Mouse (Mus musculus): ENCODE data around the gene Hoxb5.

Gene Hoxb5

GRCm38 (mm10) chr11:96288455-96289221 is 14.5 kb upstream of the Hoxb5 start:
- no peak for DNase-seq

- DNase-seq, result peak in 1 of 2 experiments; percentile 64
These were observed 13.8 kb upstream of the Hoxb5 start for GRCm38 (mm10) chr11:96289293-96289692.

- DNase-seq, result no peak
These were observed 13.3 kb upstream of the Hoxb5 start for GRCm38 (mm10) chr11:96289837-96290236.

GRCm38 (mm10) chr11:96290705-96291355 is 12.3 kb upstream of the Hoxb5 start:
- peak in 1 of 2 experiments; percentile 65 for DNase-seq

- DNase-seq, result peak; percentile 88 to 93
These were observed 11.2 kb upstream of the Hoxb5 start, which contains the start of gene Hoxb6 for GRCm38 (mm10) chr11:96291681-96292564. Gene Hoxb6, plus strand, starts transcription at chr11:96292476.

GRCm38 (mm10) chr11:96292565-96293301 is 10.4 kb upstream of the Hoxb5 start:
- DNase-seq, result peak; percentile 69

- DNase-seq, result peak; percentile 57 to 75
These were observed 9.7 kb upstream of the Hoxb5 start for GRCm38 (mm10) chr11:96293302-96293921.

- peak; percentile 92 to 96 for DNase-seq
These were observed 8.7 kb upstream of the Hoxb5 start for GRCm38 (mm10) chr11:96294245-96295091.

- DNase-seq, result peak; percentile 89 to 94
These were observed 7.9 kb upstream of the Hoxb5 start for GRCm38 (mm10) chr11:96295092-96295835.

- DNase-seq, result no peak
These were observed 6.1 kb upstream of the Hoxb5 start for GRCm38 (mm10) chr11:96296997-96297396.

- no peak for DNase-seq
These were observed 5.7 kb upstream of the Hoxb5 start for GRCm38 (mm10) chr11:96297428-96297827.

- no peak for DNase-seq
These were observed 5.0 kb upstream of the Hoxb5 start for GRCm38 (mm10) chr11:96297968-96298635.

GRCm38 (mm10) chr11:96298895-96299667 is 4.1 kb upstream of the Hoxb5 start:
- peak; percentile 93 to 96 for DNase-seq

GRCm38 (mm10) chr11:96299781-96300180 is 3.4 kb upstream of the Hoxb5 start:
- DNase-seq, result peak in 1 of 2 experiments; percentile 54

GRCm38 (mm10) chr11:96300354-96301063 is 2.6 kb upstream of the Hoxb5 start:
- peak; percentile 70 to 82 for DNase-seq

- DNase-seq, result no peak
These were observed 2.1 kb upstream of the Hoxb5 start for GRCm38 (mm10) chr11:96301064-96301431.

GRCm38 (mm10) chr11:96301837-96302236 is 1.3 kb upstream of the Hoxb5 start:
- DNase-seq, result peak; percentile 85 to 94
